Mouse (Mus musculus) CH12.LX (cell line): ENCODE measurements around the gene Tcp1. TPM values are rescaled to one million over a fixed set of nuclear protein-coding genes. Genes with fewer than 3 reads are reported as not detected.

Experiments
- DNase-seq: peaks from one replicate; pipeline ENCODE4 v3.0.0-alpha.2; 2013; ENCODE audit errors: extremely low read depth
- H3K27ac ChIP-seq: 2 replicates; pipeline ENCODE4 v1.5.1; 2012; ENCODE audit warnings: low read depth, mild to moderate bottlenecking, control low read depth, moderate library complexity; ENCODE audit not compliant: insufficient read depth
- H3K27me3 ChIP-seq: replicated peaks from 2 replicates; pipeline ENCODE3; 2012; ENCODE audit warnings: inconsistent platforms
- H3K36me3 ChIP-seq, 2 experiments: replicated peaks in 1 of 2; 2 replicates each; pipeline versions ENCODE3 to v1.6.1; 2012; ENCODE audit warnings: inconsistent platforms in 1 of 2, low read length in 1 of 2, mild to moderate bottlenecking in 1 of 2, mixed read lengths in 1 of 2, moderate library complexity in 1 of 2; ENCODE audit not compliant: control insufficient read depth in 1 of 2, insufficient read depth in 1 of 2
- H3K4me1 ChIP-seq, 2 experiments: 2 replicates each; pipeline ENCODE4 v1.6.1; 2012; ENCODE audit warnings: inconsistent platforms in 1 of 2, moderate library complexity in 1 of 2; ENCODE audit not compliant: insufficient read depth in 2 of 2, control insufficient read depth in 1 of 2
- H3K4me2 ChIP-seq: 2 replicates; pipeline ENCODE4 v1.6.1; 2012; ENCODE audit warnings: low read depth, mild to moderate bottlenecking, control low read depth; ENCODE audit not compliant: poor library complexity, insufficient read depth, severe bottlenecking
- H3K4me3 ChIP-seq, 3 experiments: fragments of 150-350 bp in 1 of 3; sonication (generic) in 1 of 3; replicated peaks in 1 of 3; 2 replicates each; pipeline versions ENCODE3 to v1.5.1; 2011 to 2012; ENCODE audit warnings: low read depth in 2 of 3, low read length in 2 of 3, mild to moderate bottlenecking in 2 of 3, moderate library complexity in 2 of 3, control low read depth in 1 of 3, improper control_type of control experiment in 1 of 3, inconsistent platforms in 1 of 3, mixed read lengths in 1 of 3; ENCODE audit not compliant: poor library complexity in 1 of 3
- H3K79me2 ChIP-seq: replicated peaks from 2 replicates; pipeline ENCODE4 v1.6.1; 2012; ENCODE audit warnings: mild to moderate bottlenecking, moderate library complexity; ENCODE audit not compliant: control insufficient read depth, poor library complexity, insufficient read depth, severe bottlenecking; ENCODE audit errors: extremely low read depth
- H3K9ac ChIP-seq: 2 replicates; pipeline ENCODE4 v1.6.1; 2012; ENCODE audit warnings: low read depth, mild to moderate bottlenecking, control low read depth, moderate library complexity; ENCODE audit not compliant: insufficient read depth
- H3K9me3 ChIP-seq: replicated peaks from 2 replicates; pipeline ENCODE3; 2012; ENCODE audit warnings: low read length, inconsistent platforms, mixed read lengths
- BHLHE40 ChIP-seq: IDR thresholded peaks from 2 replicates; pipeline ENCODE4 v1.6.1; 2011; ENCODE audit warnings: mild to moderate bottlenecking, low read depth, low read length, improper control_type of control experiment
- CHD1 ChIP-seq: IDR thresholded peaks from 2 replicates; pipeline ENCODE4 v1.6.1; 2012; ENCODE audit warnings: low read depth, low read length, improper control_type of control experiment, inconsistent platforms
- ELF1 ChIP-seq: IDR thresholded peaks from 2 replicates; pipeline ENCODE4 v1.6.1; 2014; ENCODE audit warnings: low read depth, mild to moderate bottlenecking, inconsistent platforms, low read length, improper control_type of control experiment
- EP300 ChIP-seq: IDR thresholded peaks from 2 replicates; pipeline ENCODE4 v1.6.1; 2011; ENCODE audit warnings: low read length, improper control_type of control experiment
- JUN ChIP-seq: IDR thresholded peaks from 2 replicates; pipeline ENCODE4 v1.6.1; 2011; ENCODE audit warnings: low read depth, mild to moderate bottlenecking, low read length, improper control_type of control experiment, moderate library complexity; ENCODE audit not compliant: insufficient read depth
- JUND ChIP-seq: conservative IDR thresholded peaks from 2 replicates; pipeline ENCODE4 v1.6.1; 2011; ENCODE audit warnings: low read depth, low read length, improper control_type of control experiment
- MAFK ChIP-seq: IDR thresholded peaks from 2 replicates; pipeline ENCODE4 v1.6.1; 2011; ENCODE audit warnings: low read length, improper control_type of control experiment; ENCODE audit not compliant: insufficient replicate concordance
- MAX ChIP-seq: IDR thresholded peaks from 2 replicates; pipeline ENCODE4 v1.6.1; 2011; ENCODE audit warnings: low read length, improper control_type of control experiment
- MXI1 ChIP-seq: IDR thresholded peaks from 2 replicates; pipeline ENCODE4 v1.6.1; 2011; ENCODE audit warnings: mild to moderate bottlenecking, low read depth, low read length, improper control_type of control experiment
- NELFE ChIP-seq: IDR thresholded peaks from 2 replicates; pipeline ENCODE4 v1.6.1; 2011; ENCODE audit warnings: low read depth, low read length, improper control_type of control experiment
- PAX5 ChIP-seq: IDR thresholded peaks from 2 replicates; pipeline ENCODE4 v1.6.1; 2012; ENCODE audit warnings: low read length, inconsistent platforms, mixed read lengths
- POLR2A ChIP-seq: IDR thresholded peaks from 2 replicates; pipeline ENCODE4 v1.6.1; 2011; ENCODE audit warnings: low read depth, mild to moderate bottlenecking, improper control_type of control experiment, low read length
- POLR2AphosphoS2 ChIP-seq: IDR thresholded peaks from 2 replicates; pipeline ENCODE4 v1.6.1; 2011; ENCODE audit warnings: low read depth, low read length, improper control_type of control experiment
- RAD21 ChIP-seq: IDR thresholded peaks from 2 replicates; pipeline ENCODE4 v1.6.1; 2011; ENCODE audit warnings: low read depth, mild to moderate bottlenecking, low read length, improper control_type of control experiment, moderate library complexity
- UBTF ChIP-seq: IDR thresholded peaks from 2 replicates; pipeline ENCODE4 v1.6.1; 2012; ENCODE audit warnings: low read depth, mild to moderate bottlenecking, inconsistent platforms, low read length, improper control_type of control experiment, moderate library complexity
- USF2 ChIP-seq: conservative IDR thresholded peaks from 2 replicates; pipeline ENCODE4 v1.6.1; 2011; ENCODE audit warnings: low read depth, low read length, improper control_type of control experiment
- ZC3H11A ChIP-seq: IDR thresholded peaks from 2 replicates; pipeline ENCODE4 v1.6.1; 2012; ENCODE audit warnings: low read depth, mild to moderate bottlenecking, inconsistent platforms, low read length, improper control_type of control experiment
- ZKSCAN1 ChIP-seq: IDR thresholded peaks from 2 replicates; pipeline ENCODE4 v1.6.1; 2012; ENCODE audit warnings: low read depth, inconsistent platforms, low read length, improper control_type of control experiment, borderline replicate concordance
- ZMIZ1 ChIP-seq: IDR thresholded peaks from 2 replicates; pipeline ENCODE4 v1.6.1; 2012; ENCODE audit warnings: low read depth, mild to moderate bottlenecking, inconsistent platforms, low read length, improper control_type of control experiment
- dilution Hi-C: fragments of 300-500 bp; cut with MboI; formaldehyde crosslinking; loops from 2 replicates; pipeline ENCODE4 v1.14.3; 2020; ENCODE audit warnings: low sequenced_read_pairs; ENCODE audit not compliant: extremely low pct_unique_long_range_greater_than_20kb, extremely low pct_ligation_motif_present
- in situ Hi-C: fragments of 300-500 bp; cut with MboI; formaldehyde crosslinking; loops from 3 replicates; pipeline ENCODE4 v1.14.3; 2019; ENCODE audit warnings: low sequenced_read_pairs, low pct_ligation_motif_present, low pct_unique_long_range_greater_than_20kb, mixed read lengths
- polyA plus RNA-seq: library from polyadenylated mRNA; unstranded; fragments of >175 nt; gene quantifications from 2 replicates; pipeline ENCODE4 v1.2.1, GENCODE M21; 2012; ENCODE audit warnings: low read depth; ENCODE audit not compliant: insufficient read length
- total RNA-seq, 2 experiments: library from RNA; depleted of rRNA; stranded (reverse); fragments of 300-350 nt in 1 of 2; fragments of >200 nt in 1 of 2; gene quantifications; 2 replicates each; pipeline ENCODE4 v1.2.3; 2012 to 2014

Gene Tcp1
- total and polyA plus RNA-seq, 3 experiments: 560 to 951 (median 569) TPM

- Histone ChIP-seq H3K4me2 (no peak overlapping the region), H3K36me3 (peaks cover 25 to 50% of the 10 kb centered on the region in 2 experiments), H3K9ac (no peak overlapping the region), H3K9me3 (no peaks in the 10 kb centered on the region), H3K27ac (no peak overlapping the region)
- no peak for DNase-seq
- dilution Hi-C loops (no loop called here), in situ Hi-C loops (no loop called here)
- TF ChIP-seq POLR2A (no peak), PAX5 (no peak), MAFK (no peak), MXI1 (no peak), ZMIZ1 (no peak), POLR2AphosphoS2 (no peak), MAX (no peak), CHD1 (no peak), UBTF (no peak), EP300 (no peak), ELF1 (no peak), JUN (no peak), JUND (no peak)
- TF ChIP-seq, all 38 proteins: peak for 0
- no peaks in the 10 kb centered on the region for H3K4me1 ChIP-seq
- H3K79me2 ChIP-seq: no peaks in the 10 kb centered on the region
- H3K27me3 ChIP-seq: no peaks in the 10 kb centered on the region
- no peak overlapping the region for H3K4me3 ChIP-seq
These were observed 26.2 kb downstream of the Tcp1 start for GRCm38 (mm10) chr17:12941543-12942260.

- dilution Hi-C loops: no loop called here
- Histone ChIP-seq H3K79me2 (no peaks in the 10 kb centered on the region), H3K4me3 (no peak overlapping the region), H3K27ac (no peak overlapping the region), H3K36me3 (peaks cover 30 to 52% of the 10 kb centered on the region in 2 experiments), H3K9me3 (no peaks in the 10 kb centered on the region), H3K4me1 (no peaks in the 10 kb centered on the region), H3K4me2 (no peak overlapping the region), H3K27me3 (no peaks in the 10 kb centered on the region), H3K9ac (no peak overlapping the region)
- in situ Hi-C loops: no loop called here
- DNase-seq: no peak
- TF ChIP-seq USF2: no peak
- TF ChIP-seq PAX5: no peak
- TF ChIP-seq NELFE: no peak
- no peak for TF ChIP-seq ZC3H11A
- no peak for TF ChIP-seq BHLHE40
- TF ChIP-seq ZMIZ1: no peak
- TF ChIP-seq RAD21: no peak
- TF ChIP-seq ZKSCAN1: no peak
These were observed 27.1 kb downstream of the Tcp1 start for GRCm38 (mm10) chr17:12942459-12943162.
